Mouse (Mus musculus): ENCODE measurements around the gene Naa15. TPM values are rescaled to one million over a fixed set of nuclear protein-coding genes. Genes with fewer than 3 reads are reported as not detected.

Naa15 gene
- polyA plus RNA-seq, 1 experiment from 2014 or later = 58.3 TPM

DNA sequence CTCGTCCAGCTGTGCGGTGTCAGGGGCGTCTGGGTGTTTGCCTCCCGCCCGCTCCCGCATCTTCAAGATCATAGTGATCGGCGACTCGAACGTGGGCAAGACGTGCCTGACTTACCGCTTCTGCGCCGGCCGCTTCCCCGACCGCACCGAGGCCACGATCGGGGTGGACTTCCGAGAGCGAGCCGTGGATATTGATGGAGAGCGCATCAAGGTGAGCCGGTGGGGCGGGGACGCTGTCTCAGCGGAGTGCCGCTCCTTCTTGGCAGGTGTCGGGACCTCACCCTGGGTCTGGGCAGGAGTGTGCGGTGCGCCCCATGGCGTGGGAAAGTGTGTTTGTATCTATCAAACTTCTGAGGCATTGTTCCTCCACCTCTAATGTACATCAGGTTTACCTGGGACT lies 69.4 kb downstream of the Naa15 start:
- no peaks in the 10 kb centered on the region for H3K27me3 ChIP-seq (ENCODE audit: insufficient read depth, poor library complexity, severe bottlenecking)
- H3K9me3 ChIP-seq = no peaks in the 10 kb centered on the region
- WGBS = under 1% methylated on average over 33 of the region's 33 CpGs
- DNase-seq (ENCODE audit: low spot score) = no peak
- H3K36me3 ChIP-seq = peaks cover 6% of the 10 kb centered on the region; the same call in 1 of the 2 replicates
- peak overlapping the region; percentile 98 for H3K27ac ChIP-seq
- H3K4me1 ChIP-seq = peaks cover 16% of the 10 kb centered on the region
- H3K4me3 ChIP-seq = peak overlapping the region; percentile 71

GRCm38 (mm10) chr3:51485347-51485746 lies 70.4 kb downstream of the Naa15 start:
- Histone ChIP-seq H3K4me1 (peaks cover 16% of the 10 kb centered on the region), H3K27me3 (ENCODE audit: insufficient read depth, poor library complexity, severe bottlenecking) (no peaks in the 10 kb centered on the region), H3K36me3 (peaks cover 6% of the 10 kb centered on the region; the same call in 1 of the 2 replicates), H3K9me3 (no peaks in the 10 kb centered on the region), H3K4me3 (peak overlapping the region; percentile 71), H3K27ac (no peak overlapping the region)
- DNase-seq (ENCODE audit: low spot score) = no peak
- 81% methylated on average over 4 of the region's 4 CpGs for WGBS

DNA sequence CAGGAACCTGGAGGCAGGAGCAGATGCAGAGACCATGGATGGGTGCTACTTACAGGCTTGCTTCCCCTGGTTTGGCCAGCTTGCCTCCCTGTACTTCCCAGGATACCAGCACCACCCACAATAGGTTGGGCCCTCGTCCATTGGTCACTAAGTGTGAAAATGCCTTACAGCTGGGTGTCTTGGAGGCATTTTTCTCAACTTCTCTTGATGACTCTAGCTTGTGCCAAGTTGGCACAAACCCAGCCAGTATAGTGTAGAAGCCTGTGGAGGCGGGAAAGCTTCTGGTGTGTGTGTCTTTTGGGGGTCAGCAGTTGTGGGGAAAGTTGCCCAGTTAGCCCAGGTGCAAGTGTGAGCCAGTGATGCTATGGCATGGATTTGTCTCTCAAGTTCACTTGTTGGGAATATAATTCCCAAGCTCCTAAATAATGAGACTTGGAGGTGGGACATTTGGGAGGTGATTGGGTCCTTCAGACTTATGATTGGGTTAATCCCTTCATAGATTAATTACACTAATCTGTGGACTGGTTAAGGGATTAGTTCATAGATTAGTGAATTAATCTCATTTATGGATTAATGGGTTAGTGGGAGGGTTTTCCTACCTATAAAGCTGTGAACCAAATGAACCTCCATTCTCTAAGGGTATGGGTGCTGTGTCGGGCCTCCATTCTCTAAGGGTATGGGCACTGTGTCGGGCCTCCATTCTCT lies 71.7 kb downstream of the Naa15 start:
- Histone ChIP-seq H3K36me3 (peaks cover 6% of the 10 kb centered on the region; the same call in 1 of the 2 replicates), H3K4me3 (no peak overlapping the region), H3K9me3 (no peaks in the 10 kb centered on the region), H3K4me1 (peaks cover 16% of the 10 kb centered on the region), H3K27ac (no peak overlapping the region), H3K27me3 (ENCODE audit: insufficient read depth, poor library complexity, severe bottlenecking) (no peaks in the 10 kb centered on the region)
- WGBS = 95% methylated on average over 4 of the region's 4 CpGs
- peak; percentile 68 for DNase-seq (ENCODE audit: low spot score)

GRCm38 (mm10) chr3:51490088-51490753 lies 75.3 kb downstream of the Naa15 start:
- peaks cover 4% of the 10 kb centered on the region for H3K4me1 ChIP-seq
- H3K27ac ChIP-seq = no peak overlapping the region
- peak; percentile 50 for DNase-seq (ENCODE audit: low spot score)
- no peaks in the 10 kb centered on the region for H3K9me3 ChIP-seq
- 82% methylated on average over 7 of the region's 7 CpGs for WGBS
- peaks cover 25% of the 10 kb centered on the region for H3K36me3 ChIP-seq
- no peaks in the 10 kb centered on the region for H3K27me3 ChIP-seq (ENCODE audit: insufficient read depth, poor library complexity, severe bottlenecking)
- H3K4me3 ChIP-seq = no peak overlapping the region

DNA sequence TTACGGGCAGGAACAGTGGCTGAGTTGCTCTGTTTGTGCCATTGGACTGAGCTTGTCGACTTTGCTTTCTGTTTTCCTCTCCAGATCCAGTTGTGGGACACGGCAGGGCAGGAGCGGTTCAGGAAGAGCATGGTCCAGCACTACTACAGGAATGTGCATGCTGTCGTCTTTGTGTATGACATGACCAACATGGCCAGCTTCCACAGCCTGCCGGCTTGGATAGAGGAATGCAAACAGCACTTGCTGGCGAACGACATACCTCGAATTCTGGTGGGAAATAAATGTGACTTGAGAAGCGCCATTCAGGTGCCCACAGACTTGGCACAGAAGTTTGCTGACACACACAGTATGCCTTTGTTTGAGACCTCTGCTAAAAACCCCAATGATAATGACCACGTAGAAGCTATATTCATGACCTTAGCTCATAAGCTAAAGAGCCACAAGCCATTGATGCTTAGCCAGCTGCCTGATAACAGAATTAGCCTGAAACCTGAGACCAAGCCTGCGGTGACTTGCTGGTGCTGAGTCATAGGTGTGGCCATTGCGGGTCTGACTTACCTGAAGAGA lies 78.4 kb downstream of the Naa15 start:
- Histone ChIP-seq H3K36me3 (peaks cover 19% of the 10 kb centered on the region), H3K9me3 (no peaks in the 10 kb centered on the region), H3K27ac (no peak overlapping the region), H3K4me1 (no peaks in the 10 kb centered on the region), H3K4me3 (no peak overlapping the region), H3K27me3 (ENCODE audit: insufficient read depth, poor library complexity, severe bottlenecking) (no peaks in the 10 kb centered on the region)
- peak; percentile 75 for DNase-seq (ENCODE audit: low spot score)
- 72% methylated on average over 13 of the region's 13 CpGs for WGBS

GRCm38 (mm10) chr3:51494466-51494865 lies 79.5 kb downstream of the Naa15 start:
- no peak overlapping the region for H3K27ac ChIP-seq
- no peaks in the 10 kb centered on the region for H3K9me3 ChIP-seq
- 91% methylated on average over 2 of the region's 2 CpGs for WGBS
- peaks cover 19% of the 10 kb centered on the region for H3K36me3 ChIP-seq
- H3K27me3 ChIP-seq (ENCODE audit: insufficient read depth, poor library complexity, severe bottlenecking) = no peaks in the 10 kb centered on the region
- DNase-seq (ENCODE audit: low spot score) = no peak
- H3K4me3 ChIP-seq = no peak overlapping the region
- no peaks in the 10 kb centered on the region for H3K4me1 ChIP-seq

DNA sequence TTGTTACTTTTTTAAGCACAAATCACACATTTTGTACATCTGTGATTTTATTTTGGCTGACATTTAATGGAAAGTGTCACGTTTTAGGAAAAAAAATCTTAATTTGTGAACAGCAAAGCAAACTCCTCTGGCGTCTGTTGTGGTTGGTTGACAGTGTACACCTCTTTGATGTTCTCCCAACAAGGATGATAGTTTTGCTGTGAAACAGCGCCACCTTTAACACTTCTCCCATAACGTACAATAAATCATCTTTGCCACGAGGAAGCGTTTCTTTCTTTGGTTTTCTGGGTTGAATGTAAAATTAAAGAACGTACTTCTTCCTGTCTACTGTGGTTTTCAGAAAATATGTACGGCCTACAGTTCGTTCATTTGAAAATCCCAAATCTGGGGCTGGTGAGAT lies 80.7 kb downstream of the Naa15 start:
- DNase-seq (ENCODE audit: low spot score) = peak; percentile 14
- H3K27me3 ChIP-seq (ENCODE audit: insufficient read depth, poor library complexity, severe bottlenecking) = no peaks in the 10 kb centered on the region
- H3K27ac ChIP-seq = no peak overlapping the region
- peaks cover 19% of the 10 kb centered on the region for H3K36me3 ChIP-seq
- WGBS = 93% methylated on average over 9 of the region's 9 CpGs
- no peaks in the 10 kb centered on the region for H3K4me1 ChIP-seq
- no peaks in the 10 kb centered on the region for H3K9me3 ChIP-seq
- no peak overlapping the region for H3K4me3 ChIP-seq

- 80% methylated on average over 1 of the region's 1 CpGs for WGBS
These were observed 83.0 kb downstream of the Naa15 start for GRCm38 (mm10) chr3:51497978-51498377.

GRCm38 (mm10) chr3:51498659-51499058 lies 83.7 kb downstream of the Naa15 start:
- 65% methylated on average over 5 of the region's 5 CpGs for WGBS
- DNase-seq (ENCODE audit: low spot score) = no peak
- no peak overlapping the region for H3K4me3 ChIP-seq
- no peaks in the 10 kb centered on the region for H3K9me3 ChIP-seq
- no peaks in the 10 kb centered on the region for H3K4me1 ChIP-seq
- H3K27me3 ChIP-seq (ENCODE audit: insufficient read depth, poor library complexity, severe bottlenecking) = no peaks in the 10 kb centered on the region
- H3K36me3 ChIP-seq = peaks cover 13% of the 10 kb centered on the region
- no peak overlapping the region for H3K27ac ChIP-seq

More at GRCm38 (mm10) chr3:51497978-51498377, 83.0 kb downstream of the Naa15 start:
- Histone ChIP-seq H3K9me3 (no peaks in the 10 kb centered on the region), H3K27me3 (ENCODE audit: insufficient read depth, poor library complexity, severe bottlenecking) (no peaks in the 10 kb centered on the region), H3K27ac (no peak overlapping the region), H3K4me1 (no peaks in the 10 kb centered on the region), H3K4me3 (no peak overlapping the region), H3K36me3 (peaks cover 19% of the 10 kb centered on the region)
- DNase-seq (ENCODE audit: low spot score) = no peak

GRCm38 (mm10) chr3:51499876-51500275 lies 84.9 kb downstream of the Naa15 start:
- H3K36me3 ChIP-seq = peaks cover 2% of the 10 kb centered on the region; the same call in 1 of the 2 replicates
- no peak for DNase-seq (ENCODE audit: low spot score)

GRCm38 (mm10) chr3:51504385-51504952 lies 89.5 kb downstream of the Naa15 start:
- Histone ChIP-seq H3K27ac (no peak overlapping the region), H3K36me3 (no peaks in the 10 kb centered on the region), H3K27me3 (ENCODE audit: insufficient read depth, poor library complexity, severe bottlenecking) (no peaks in the 10 kb centered on the region), H3K9me3 (no peaks in the 10 kb centered on the region), H3K4me1 (no peaks in the 10 kb centered on the region; the same call in 1 of the 2 replicates), H3K4me3 (no peak overlapping the region)
- DNase-seq (ENCODE audit: low spot score) = no peak
- 82% methylated on average over 11 of the region's 11 CpGs for WGBS

More at GRCm38 (mm10) chr3:51499876-51500275, 84.9 kb downstream of the Naa15 start:
- Histone ChIP-seq H3K9me3 (no peaks in the 10 kb centered on the region), H3K27me3 (ENCODE audit: insufficient read depth, poor library complexity, severe bottlenecking) (no peaks in the 10 kb centered on the region), H3K27ac (no peak overlapping the region), H3K4me3 (no peak overlapping the region), H3K4me1 (no peaks in the 10 kb centered on the region)
- WGBS = 88% methylated on average over 4 of the region's 4 CpGs

DNA sequence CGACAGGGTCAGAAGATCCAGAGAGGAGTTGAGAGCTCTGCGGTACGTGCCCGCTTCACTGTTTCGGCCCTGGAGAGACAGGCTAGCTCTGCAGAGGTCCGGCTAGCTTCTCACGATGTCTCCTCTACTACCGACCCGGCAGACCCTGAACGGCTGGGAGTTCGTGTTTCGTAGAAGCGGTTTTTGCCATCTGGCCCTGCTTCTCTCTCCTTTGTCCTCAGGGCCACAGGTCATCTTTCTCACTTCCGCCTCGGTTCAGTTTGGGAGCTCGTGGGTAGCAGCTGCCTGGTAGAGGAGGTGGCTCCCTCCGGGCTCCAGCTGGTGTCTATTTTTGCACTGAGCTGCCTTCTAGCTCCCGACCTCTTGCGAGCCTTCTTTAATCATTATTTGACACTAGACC lies 90.5 kb downstream of the Naa15 start:
- Histone ChIP-seq H3K27me3 (ENCODE audit: insufficient read depth, poor library complexity, severe bottlenecking) (no peaks in the 10 kb centered on the region), H3K27ac (no peak overlapping the region), H3K36me3 (no peaks in the 10 kb centered on the region), H3K4me3 (no peak overlapping the region), H3K4me1 (no peaks in the 10 kb centered on the region; the same call in 1 of the 2 replicates), H3K9me3 (no peaks in the 10 kb centered on the region)
- 69% methylated on average over 19 of the region's 19 CpGs for WGBS
- DNase-seq (ENCODE audit: low spot score) = no peak

- Histone ChIP-seq H3K4me3 (no peak overlapping the region), H3K9me3 (no peaks in the 10 kb centered on the region), H3K27ac (0 out of 2 replicates have a peak overlapping the region, but pooled peaks have one; percentile 24), H3K4me1 (no peaks in the 10 kb centered on the region), H3K27me3 (ENCODE audit: insufficient read depth, poor library complexity, severe bottlenecking) (no peaks in the 10 kb centered on the region), H3K36me3 (no peaks in the 10 kb centered on the region)
- 24% methylated on average over 8 of the region's 8 CpGs for WGBS
- peak; percentile 83 for DNase-seq (ENCODE audit: low spot score)
These were observed 96.0 kb downstream of the Naa15 start for GRCm38 (mm10) chr3:51510903-51511302.

All from heart, embryonic 10.5 days (tissue).